Mouse (Mus musculus): ENCODE measurements around the gene Id2.

DNA sequence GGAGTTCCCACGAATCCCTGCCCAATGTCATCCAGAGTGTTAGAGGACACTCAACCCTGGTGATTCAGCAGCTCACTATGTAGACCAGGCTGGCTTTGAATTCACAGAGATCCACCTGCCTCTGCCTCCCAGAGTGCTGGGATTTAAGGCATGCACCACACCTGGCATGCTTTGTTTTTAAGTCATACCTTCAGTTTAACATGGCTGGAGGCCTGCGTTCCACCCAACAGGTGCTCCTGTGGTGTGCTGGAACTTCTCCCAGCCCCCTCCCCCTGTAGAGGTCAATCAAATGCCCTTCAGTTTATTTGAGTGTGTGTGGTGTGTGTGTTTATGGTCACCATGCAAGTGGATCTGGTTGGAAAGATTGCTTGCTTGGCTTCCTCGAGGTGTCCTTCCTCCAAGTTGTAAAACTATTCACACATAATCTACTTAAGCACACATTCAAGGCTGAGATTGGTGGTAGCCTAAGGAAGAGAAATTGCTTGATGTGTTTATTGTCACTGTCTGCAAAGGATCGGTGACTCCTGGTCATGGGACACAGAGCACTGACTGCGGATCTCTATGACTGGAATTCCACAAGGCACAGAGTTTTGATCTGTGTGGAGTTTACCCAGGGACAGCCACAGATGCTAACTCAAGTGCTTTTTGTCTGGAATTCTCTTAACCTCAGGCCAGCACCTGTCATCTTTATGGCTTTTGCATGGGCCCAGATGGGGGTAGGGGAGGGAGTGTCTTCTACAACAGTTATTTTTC is 47.8 kb upstream of the Id2 start:
- TF ChIP-seq CTCF (IDR thresholded peaks at IDR 0.05; ENCODE audit: extremely low read depth, insufficient read length, insufficient replicate concordance, low read depth, low read length) (no peak), POLR2A (IDR thresholded peaks at IDR 0.05; ENCODE audit: low read depth, low read length) (no peak)

Data from small intestine, adult 2 months (tissue).